Mouse (Mus musculus) ES-CJ7 (cell line): ENCODE measurements around the gene Znrf1.
"Not testable (repeated sequence)": the region's sequence is repeated elsewhere in the genome, so short reads cannot be mapped to it uniquely, and the experiment has no call there.

ENCODE experiments used
- DNase-seq: peaks from one replicate; pipeline ENCODE4 v3.0.0; 2011; ENCODE audit warnings: low read depth, low spot score

Znrf1 gene

DNA sequence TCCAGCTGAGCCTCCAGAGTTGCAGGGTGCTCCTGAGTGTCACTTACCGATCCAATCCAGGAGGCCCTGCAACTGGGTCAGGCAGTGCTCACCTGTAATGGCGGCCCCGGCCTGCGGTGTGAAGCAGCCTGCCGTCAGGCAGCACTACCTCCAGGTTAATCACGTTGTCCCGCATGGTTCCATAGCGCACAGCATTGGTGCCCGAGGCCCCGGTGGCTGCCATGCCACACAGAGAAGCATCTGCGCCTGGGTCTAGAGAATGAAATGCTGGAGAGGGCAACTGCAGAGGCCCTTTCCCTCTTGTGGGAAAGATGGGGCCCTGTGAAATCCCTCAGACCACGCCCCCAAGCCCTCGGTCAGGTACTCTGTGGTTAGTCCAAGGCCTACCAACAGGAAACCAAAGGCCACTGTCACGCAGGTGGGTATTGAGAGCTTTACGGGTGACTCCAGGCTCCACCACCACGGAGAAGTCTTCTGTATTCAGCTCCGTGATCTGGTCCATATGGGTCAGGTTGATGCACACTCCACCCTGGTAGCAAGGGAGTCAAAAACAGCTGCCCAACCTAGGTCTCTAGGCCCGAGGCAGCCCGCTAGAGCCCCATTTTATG, 93.1 kb downstream of the Znrf1 start:
- no peak for DNase-seq

DNA sequence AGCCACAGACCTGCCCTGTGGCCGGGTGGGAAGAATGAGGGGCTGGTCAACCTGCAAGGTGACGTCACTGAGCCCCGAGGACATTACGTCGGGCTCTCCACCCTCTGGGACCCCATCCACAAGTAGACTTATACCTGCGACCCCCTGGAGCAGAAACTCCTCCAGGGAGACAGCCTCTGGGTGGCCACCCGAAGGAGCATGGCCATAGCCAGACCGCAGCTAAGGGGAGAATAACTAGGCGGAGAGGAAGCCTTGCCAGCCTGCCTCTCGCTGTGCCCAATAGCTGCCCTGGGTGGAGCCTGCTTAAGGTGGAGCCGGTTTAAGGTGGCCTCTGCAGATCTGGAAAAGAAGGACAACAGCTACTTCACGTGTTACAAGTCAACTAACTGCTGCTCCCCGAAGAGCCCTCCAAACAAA, 94.2 kb downstream of the Znrf1 start, which contains the start of gene Ldhd:
TSS of gene Ldhd (minus strand) at position 270 of the 417 bp plus-strand sequence.
- DNase-seq = no peak

DNA sequence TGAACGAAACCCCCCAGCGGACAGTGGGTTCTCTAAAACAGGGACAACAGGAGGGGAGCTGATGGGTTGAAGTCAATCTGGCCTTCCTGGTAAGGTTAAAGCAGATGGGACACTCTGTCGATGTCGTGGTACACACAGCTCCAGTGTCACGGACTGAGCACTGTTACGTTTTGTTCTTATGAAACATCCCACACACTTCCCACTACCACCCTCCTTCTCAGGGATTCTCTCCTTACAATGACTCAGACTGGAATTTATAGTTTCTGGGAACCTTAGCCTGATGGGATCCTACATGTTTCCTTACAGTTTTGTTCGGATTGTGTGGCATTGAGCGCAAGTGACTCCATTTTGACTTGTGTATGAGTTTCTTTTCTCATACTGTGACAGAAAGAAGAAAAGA, 95.7 kb downstream of the Znrf1 start:
- no peak for DNase-seq

DNA sequence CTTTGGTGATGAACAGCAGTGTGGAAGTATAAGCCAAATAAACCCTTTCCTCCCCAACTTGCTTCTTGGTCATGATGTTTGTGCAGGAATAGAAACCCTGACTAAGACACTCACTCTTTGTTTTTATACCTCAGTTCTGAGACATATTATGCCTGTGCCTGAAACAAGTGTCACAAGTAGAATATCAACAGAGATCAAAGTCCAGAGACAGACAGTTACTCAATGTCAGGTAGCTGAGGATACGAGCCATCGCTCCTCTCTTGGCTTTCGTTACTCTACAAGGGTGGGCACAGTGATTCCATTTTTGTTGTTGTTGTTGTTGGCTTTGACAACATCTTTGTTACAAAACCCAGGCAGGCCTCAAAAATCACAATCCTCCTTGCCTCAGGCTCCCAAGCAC, 97.1 kb downstream of the Znrf1 start:
- no peak for DNase-seq

DNA sequence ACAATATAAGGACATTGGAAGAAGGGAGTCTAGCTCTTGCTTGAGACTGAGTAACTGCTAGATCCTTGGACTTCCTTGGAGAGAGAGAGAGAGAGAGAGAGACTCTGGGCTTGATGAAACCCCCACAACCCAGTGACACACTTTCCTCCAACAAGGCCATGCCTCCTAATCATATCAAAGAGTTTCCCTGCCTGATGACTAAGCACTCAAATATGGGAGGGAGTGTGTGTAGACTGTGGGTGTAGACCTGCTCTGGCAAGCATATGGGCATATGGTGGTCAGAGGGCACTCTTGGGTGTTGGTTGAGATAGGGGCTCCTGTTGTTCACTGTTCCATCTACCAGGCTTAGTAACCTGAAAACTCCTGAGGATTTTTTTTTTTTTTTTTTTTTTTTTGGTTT, 102.2 kb downstream of the Znrf1 start:
- DNase-seq = no peak

DNA sequence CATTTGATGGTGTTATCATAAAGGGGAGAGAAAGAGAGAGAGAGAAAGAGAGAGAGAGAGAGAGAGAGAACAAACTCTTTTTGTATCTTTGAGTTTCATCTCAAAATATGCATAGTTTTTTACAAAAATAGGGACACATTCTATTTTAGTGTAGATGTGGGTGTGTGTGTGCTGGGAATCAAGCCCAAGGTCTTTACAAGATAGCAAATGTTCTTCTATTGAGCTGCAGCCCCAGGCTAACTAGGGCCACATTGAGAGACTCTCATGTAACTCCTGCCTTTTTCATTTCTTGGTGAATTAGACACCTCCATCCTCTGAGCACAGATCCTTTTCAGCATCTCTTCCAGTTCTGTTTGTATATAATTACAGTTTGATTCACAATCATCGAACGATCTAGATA, 105.2 kb downstream of the Znrf1 start:
- DNase-seq = no peak

DNA sequence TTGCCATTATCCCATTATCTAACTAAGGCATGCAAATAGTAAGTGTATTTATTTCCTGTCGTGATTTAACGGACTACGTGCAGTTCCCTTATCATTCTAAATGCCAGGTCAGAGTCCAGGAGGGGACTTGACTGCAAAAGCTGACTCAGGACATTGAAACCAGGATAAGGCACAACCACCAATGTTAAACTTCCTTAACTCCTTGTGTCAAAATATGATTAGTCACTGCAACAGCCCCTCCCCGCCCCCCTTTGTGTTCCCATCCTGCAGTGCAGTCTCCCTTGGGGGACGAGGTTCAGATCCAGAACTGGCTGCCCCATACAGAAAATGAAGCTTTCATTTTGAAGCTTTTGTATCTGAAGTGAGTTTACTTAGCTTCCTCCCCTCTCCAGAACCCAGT, 106.6 kb downstream of the Znrf1 start:
- DNase-seq = no peak

DNA sequence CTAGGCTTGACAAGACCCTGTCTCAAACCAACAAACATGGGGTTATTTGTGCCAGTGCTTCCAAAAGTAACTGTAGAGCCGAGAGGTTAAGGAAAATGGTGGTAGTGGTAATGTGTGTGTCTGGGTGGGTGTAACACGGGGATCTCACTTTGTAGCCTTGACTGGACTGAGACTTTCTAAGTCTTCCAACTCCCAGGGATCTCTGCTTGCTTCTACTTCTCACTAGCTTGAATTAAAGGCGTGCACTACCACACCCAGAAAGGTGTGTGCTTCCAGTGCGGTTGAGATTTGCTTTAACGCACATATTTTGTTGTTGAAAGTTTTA, 107.0 kb downstream of the Znrf1 start:
- DNase-seq = no peak

DNA sequence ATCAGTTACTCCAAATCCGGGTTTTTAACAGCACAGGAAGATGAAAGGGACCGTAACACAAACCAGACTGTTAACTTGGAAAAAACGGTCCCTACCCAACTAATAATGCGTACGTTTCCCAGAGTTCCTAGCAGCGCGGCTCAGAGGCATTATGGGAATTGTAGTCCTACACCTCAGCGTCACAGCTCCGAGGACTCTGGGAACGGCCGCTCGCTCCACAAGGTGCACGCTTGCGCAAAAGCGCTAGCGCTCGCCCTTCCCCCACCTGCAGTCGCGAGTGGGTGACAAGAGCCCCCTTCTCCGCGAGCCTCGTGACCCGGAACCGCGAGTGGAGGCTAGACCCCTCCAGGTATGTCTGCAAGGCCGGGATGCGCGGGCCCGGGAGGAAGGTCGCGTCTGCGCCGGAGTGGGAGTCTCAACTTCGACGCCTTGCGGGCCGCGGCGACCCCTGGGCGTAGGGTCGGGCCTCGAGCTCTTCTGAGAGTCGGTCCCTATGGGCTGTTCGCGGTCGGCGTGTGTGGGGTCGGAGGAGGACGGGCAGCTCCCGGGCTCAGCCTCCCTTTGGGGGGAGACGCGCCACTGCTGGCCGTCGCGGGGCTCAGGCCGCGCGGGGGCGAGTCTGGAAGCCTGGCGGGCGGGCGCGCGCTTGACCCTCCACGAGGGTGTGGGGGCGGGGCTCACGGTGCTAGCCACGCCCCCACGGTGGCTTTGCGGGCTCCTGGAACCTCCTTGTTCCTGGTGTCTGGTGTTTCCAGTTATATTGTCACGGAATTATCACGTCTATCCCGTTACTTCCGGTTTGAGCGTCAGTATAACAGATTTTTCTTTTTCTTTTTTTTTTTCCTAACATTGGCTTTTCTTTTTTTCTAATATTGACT, 107.6 kb downstream of the Znrf1 start, which contains the start of gene Zfp1:
TSS of gene Zfp1 (plus strand) at position 138 of the 878 bp plus-strand sequence.
- DNase-seq = peak; percentile 98

DNA sequence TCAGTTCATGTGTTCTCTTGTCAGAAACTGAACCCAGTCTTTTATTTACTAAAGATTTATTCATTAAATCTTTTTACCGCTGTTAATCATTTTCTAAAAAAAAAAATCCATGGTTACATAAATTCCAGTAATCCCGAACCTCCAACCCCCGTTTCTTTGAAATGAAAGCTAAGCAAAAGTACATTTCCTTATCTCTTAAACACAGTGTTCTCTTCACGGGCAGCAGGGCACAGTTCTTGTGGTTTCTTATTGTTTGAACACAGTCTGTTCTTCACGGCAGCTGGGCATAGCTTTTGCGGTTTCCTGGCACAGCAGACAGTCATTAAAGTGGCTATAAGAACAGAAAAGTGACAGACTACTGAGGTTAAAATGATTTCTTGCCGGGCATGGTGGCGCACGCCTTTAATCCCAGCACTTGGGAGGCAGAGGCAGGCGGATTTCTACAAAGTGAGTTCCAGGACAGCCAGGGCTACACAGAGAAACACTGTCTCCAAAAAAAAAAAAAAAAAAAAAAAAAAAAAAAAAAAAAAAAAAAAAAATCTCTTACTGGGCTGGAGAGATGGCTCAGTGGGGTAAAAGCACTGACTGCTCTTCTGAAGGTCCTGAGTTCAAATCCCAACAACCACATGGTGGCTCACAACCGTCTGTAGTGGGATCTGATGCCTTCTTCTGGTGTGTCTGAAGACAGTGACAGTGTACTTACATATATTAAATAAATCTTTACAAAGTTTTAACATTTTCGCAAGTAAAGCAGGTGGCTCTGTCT, 108.6 kb downstream of the Znrf1 start:
- not testable (repeated sequence) for DNase-seq

DNA sequence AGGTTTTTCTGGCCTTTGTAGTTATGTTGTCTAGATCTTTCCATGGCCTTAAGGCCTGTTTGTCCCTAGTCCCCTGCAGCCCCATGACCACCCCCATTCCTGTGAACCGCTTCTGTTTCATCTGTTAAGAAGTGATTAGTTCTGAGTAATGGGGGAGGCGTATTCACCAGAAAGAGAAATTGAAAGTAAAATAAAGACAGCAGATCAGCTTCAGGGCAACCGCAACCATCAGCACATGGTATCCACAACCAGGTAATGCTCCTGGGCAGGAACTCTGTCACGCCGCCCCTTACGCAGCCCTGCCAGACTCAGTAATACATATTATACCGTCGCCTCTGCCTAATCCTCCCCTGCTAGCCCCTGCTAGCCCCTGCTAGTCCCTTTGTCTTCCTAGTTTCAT, 109.8 kb downstream of the Znrf1 start:
- DNase-seq = no peak

DNA sequence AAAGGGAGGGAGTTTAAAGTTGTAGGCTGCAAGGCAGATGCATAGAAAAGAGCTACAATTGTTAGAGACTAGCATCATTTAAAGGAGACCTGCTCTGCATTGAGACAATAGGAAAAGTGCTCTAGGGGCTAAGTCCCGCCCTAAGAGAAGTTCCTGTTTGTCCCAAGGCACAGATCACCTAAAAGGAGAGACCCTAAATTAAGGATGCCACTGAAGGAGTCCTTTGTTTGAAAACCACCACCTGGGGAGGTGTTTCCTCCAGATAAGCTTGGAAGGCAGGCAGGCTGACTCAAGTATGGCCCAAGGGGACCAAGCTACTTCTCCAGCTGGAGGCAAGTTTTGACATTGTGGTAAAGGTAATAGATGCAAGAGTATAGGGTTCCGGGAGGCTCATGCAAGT, 112.9 kb downstream of the Znrf1 start:
- peak; percentile 95 for DNase-seq

DNA sequence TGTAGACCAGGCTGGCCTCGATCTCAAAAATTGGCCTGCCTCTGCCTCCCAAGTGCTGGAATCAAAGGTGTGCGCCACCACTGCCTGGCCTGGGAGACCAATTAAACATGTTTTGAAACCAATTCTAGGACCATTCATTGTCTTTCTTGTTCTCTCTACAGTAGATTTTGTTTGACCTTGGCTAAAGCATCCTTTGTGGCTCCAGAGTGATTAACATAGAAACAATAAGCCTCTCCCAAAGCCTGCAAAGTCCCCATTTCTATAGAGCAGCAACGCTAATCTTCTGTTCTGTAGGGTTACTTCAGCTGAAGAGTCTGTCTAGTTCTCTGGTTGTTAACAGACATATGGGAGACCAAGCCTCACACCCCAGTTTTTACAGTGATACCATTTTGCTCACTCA, 114.8 kb downstream of the Znrf1 start:
- peak; percentile 90 for DNase-seq

DNA sequence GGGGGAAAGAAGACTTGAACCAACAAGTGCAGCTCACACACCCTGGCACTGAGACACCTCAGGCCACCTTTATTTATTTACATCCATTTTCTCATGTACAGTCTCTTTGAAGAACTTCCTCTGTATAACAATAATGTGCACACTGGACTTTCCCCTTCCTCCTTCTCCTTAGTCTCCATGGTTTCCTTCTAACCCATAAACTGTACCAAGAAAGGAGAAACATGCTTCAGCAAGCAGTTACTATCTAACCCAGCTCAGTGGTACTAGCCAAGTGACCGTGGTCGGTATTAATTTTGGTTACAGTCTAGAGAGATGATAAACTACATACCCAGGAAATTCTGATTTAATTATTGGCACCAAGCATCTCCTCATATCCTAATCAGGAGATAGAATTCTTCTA, 117.6 kb downstream of the Znrf1 start:
- DNase-seq = no peak

DNA sequence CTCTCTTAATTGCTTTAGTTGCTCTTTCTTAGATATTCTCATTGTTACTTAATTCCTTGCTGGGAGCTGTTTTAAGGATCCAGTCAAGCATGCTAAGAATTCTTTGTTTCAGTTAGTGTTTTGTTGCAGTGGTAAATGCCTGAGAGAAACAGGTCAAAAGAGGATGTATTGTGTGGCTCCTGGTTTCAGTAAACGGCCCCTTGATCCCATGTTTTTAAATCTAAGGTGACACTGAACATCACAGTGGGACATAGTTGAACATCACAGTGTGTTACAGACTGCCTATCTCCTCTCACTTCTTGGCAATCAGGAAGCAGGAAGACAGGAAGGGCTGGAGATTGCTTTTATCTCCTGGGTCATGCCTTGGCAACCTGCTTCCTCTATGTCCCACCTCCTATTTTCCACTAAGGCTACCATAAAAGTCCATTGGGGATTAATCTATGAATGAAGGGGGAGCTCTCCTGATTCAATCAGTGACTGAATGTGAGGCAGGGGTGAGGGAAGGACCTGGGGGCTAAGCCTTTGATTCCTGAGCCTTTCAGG, 121.5 kb downstream of the Znrf1 start:
- no peak for DNase-seq

DNA sequence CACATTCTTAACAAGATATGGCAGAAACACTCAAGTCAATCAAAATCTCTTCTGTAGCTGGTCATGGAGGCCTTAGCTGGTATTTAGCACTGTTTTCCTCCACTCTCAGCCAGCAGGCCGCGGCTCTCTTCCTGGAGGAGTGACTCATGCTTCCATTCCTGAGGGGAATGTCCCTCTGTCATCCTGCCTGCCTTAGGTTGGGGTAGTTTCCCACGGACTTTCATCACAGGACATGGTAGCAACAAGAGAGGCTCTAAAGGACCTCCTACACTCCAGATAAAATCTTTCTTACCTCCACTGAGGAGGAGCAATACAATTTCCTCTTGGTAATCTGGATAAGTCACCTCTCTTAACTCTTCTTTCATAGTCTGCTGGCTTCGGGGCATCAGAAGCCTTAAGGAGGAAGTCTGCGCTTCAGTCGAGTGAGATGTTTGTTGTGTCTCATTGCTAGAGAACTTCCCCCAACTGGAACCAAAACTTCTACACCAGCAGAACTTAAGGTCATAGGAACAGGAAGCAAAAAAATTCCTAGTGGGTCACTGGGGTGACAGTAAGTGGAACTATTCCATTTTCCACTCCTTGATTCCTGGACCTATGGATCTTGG, 123.0 kb downstream of the Znrf1 start:
- no peak for DNase-seq

DNA sequence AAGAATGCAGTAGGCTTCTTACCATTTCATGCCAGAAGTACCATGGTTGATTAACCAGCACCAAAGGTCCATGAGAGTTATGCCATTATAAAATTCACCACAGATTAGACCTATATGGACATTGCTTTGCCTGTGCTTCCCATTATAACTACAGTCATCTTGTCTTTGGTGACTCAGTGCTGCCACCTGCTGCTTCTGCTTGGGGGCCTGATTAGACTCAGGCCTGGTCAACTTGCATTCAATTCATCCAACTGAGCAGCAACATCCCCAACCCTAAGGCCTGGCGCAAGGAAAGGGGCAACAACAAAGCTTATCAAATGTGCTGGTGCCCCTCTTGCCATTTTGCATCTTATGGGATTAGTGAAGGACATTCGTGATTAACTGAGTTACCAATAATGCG, 126.6 kb downstream of the Znrf1 start:
- peak; percentile 86 for DNase-seq

DNA sequence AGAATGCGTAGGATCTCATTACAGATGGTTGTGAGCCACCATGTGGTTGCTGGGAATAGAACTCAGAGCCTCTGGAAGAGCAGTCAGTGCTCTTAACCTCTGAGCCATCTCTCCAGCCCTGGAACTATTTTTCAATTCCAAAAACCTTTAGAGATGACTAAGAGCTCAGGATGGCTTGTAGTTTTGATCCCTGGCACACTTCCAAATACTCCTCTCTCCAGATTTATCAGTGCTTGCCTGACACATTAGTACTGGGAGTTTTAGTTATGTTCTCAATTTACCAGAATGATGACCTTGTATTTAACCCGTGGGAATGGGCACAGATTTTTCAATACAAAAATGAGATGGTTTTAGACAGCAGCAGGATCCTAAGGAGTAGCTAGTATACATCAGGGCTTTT, 130.9 kb downstream of the Znrf1 start:
- no peak for DNase-seq
